Mouse (Mus musculus) cerebellum, adult 2 months (tissue): ENCODE results near the gene Lgalsl. TPM values are rescaled to one million over a fixed set of nuclear protein-coding genes. Genes with fewer than 3 reads are reported as not detected.

Source experiments
- DNase-seq, 2 experiments: peaks; one replicate each; pipeline ENCODE4 v3.0.0; 2021
- H3K27ac ChIP-seq: fragments of 200-500 bp; 2 replicates; pipeline ENCODE4 v1.5.1; 2012; ENCODE audit warnings: low read length, control low read depth, inconsistent platforms; ENCODE audit not compliant: insufficient read depth
- H3K27me3 ChIP-seq: fragments of 200-500 bp; 2 replicates; pipeline ENCODE4 v1.6.1; 2012; ENCODE audit warnings: inconsistent platforms, mild to moderate bottlenecking, low read length, moderate library complexity; ENCODE audit not compliant: control insufficient read depth, insufficient read depth
- H3K4me1 ChIP-seq: fragments of 200-500 bp; 2 replicates; pipeline ENCODE4 v1.6.1; 2011; ENCODE audit warnings: low read length; ENCODE audit not compliant: control insufficient read depth, insufficient read depth
- H3K4me3 ChIP-seq: fragments of 200-500 bp; replicated peaks from 2 replicates; pipeline ENCODE3; 2011; ENCODE audit warnings: mild to moderate bottlenecking, low read depth, low read length, control low read depth; ENCODE audit not compliant: insufficient read depth
- CTCF ChIP-seq: fragments of 200-500 bp; IDR thresholded peaks from 2 replicates; pipeline ENCODE4 v1.5.1; 2011; ENCODE audit warnings: low read depth, mild to moderate bottlenecking, control low read depth, low read length, moderate library complexity, borderline replicate concordance; ENCODE audit not compliant: insufficient read depth
- POLR2A ChIP-seq: fragments of 200-500 bp; IDR thresholded peaks from 2 replicates; pipeline ENCODE4 v1.6.1; 2011; ENCODE audit warnings: low read length, control low read depth, borderline replicate concordance; ENCODE audit not compliant: insufficient read depth
- WGBS: fragments of 180-500 bp; shearing (Covaris S2); methylation state at CpG from one replicate; pipeline ENCODE4 v1.1.7; 2018; 5-methylcytosine and 5-hydroxymethylcytosine counted together
- polyA plus RNA-seq: library from polyadenylated mRNA; depleted of rRNA; stranded (reverse); fragments of >200 nt; gene quantifications from 2 replicates; pipeline ENCODE4 v1.2.3, GENCODE M21; 2012

The Lgalsl gene
- polyA plus RNA-seq, 1 experiment = 51.3 TPM

DNA sequence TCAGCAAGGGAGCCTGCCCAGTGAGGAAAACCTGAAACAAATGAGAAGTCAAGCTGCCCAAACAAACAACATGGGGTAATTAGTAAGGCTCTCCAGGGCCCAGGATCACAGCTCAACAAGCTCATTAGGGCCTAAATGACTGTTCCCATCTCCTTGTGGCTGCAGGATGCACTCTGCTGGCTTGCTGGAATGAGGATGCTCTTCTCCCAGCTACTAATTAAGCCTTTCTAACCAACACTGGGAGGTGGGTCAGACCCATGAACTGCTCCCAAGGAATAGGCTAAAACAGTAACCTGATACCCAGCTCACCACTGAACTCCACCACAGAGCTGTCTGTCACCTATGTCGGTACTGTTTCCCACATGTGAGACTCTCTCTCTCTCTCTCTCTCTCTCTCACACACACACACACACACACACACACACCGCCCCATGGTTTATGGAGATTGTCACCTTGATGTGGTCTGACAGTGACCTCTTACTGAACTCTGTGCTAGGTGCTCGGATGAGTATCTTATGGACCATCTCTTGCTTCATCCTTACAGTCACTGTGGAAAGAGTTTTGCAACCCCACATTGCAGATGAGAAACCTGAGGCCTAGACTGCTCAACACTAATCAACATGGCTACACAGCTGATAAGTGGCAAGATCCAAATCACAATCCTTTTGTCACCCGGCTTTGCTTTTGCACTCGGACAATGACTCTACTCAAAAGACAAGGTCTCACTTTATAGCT, 18.5 kb downstream of the Lgalsl start:
- DNase-seq = no peak
- WGBS = 80% methylated on average over 5 of the region's 5 CpGs
- TF ChIP-seq CTCF = no peak
- TF ChIP-seq POLR2A = no peak

DNA sequence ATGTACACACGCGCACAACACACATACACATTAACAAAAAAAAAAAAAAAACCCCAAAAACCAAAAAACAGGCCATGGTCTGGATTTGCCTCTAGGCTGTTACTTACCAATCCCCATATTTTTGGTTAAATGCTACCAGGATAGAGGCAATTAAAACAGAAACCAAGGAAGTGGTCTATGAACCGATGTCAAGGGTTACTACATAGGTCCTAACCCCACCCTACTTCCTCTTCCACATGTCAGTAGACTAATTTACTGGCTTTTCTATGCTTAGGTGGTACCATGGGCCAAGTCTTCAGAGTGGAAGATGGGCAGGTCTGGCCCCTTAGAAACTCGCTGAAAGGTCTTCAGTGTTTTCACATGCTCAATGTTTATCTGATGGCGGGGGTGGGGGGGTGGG, 24.2 kb downstream of the Lgalsl start:
- Histone ChIP-seq H3K4me3 (no peak overlapping the region), H3K4me1 (no peaks in the 10 kb centered on the region), H3K27me3 (no peaks in the 10 kb centered on the region), H3K27ac (no peak overlapping the region)
- DNase-seq = no peak
- 94% methylated on average over 5 of the region's 5 CpGs for WGBS
- no peak for TF ChIP-seq CTCF
- TF ChIP-seq POLR2A = no peak

More for the DNA sequence above, 18.5 kb downstream of the Lgalsl start:
- H3K4me3 ChIP-seq = no peak overlapping the region
- no peaks in the 10 kb centered on the region for H3K4me1 ChIP-seq
- no peaks in the 10 kb centered on the region for H3K27me3 ChIP-seq
- H3K27ac ChIP-seq = no peak overlapping the region

DNA sequence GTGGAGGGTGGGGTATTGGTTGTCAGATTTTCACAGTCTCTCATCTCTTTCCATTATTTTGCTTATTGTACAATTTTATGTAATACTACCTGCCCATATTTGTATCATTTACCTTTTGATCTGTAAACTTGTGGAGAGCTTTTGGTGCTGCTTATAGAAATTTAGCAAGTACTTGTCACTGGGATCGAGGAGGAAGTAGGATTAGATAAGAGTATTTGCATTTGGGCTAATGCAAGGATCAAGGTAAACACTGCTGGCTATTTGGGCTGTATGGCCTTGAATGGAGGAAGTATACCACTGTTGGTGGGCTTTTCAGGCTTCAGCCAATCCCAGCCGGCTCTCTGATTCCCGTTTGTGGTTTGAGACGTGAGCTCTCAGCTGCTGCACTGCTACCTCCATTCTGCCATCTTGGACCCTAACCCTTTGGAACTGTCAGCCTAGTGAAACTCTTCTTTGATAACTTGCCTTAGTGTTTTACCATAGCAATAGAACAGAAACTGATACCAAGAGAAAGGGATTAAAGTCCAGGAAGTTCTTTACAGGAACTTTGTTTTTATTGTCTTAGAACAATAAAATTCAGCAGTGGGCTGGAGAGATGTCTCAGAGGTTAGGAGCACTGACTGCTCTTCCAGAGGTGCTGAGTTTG, 25.1 kb downstream of the Lgalsl start:
- Histone ChIP-seq H3K27ac (no peak overlapping the region), H3K4me1 (no peaks in the 10 kb centered on the region), H3K4me3 (no peak overlapping the region), H3K27me3 (no peaks in the 10 kb centered on the region)
- no peak for DNase-seq
- WGBS = 77% methylated on average over 4 of the region's 4 CpGs
- TF ChIP-seq POLR2A = no peak
- no peak for TF ChIP-seq CTCF

DNA sequence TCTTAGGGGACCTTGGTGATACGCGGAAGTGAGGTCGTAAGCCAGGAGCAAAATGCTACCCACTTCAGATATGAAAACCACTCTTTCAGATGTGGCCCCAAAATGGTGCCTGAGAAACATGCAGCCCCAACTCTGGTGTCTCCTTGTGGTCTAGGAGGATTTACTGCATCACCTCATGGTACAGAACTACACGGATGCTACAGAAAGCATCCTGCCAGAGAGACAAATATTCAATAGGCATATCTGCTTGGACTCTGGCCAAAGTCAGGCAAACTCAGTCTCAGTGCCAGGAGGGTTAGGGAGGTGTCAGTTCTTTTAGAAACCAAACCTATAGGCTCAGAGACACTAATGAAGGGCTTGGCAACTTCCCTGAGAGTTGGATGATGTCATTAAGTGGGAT, 26.4 kb downstream of the Lgalsl start:
- H3K27ac ChIP-seq = no peak overlapping the region
- H3K4me1 ChIP-seq = no peaks in the 10 kb centered on the region
- no peak overlapping the region for H3K4me3 ChIP-seq
- TF ChIP-seq POLR2A (no peak), CTCF (no peak)
- WGBS = 78% methylated on average over 4 of the region's 4 CpGs
- DNase-seq = no peak
- H3K27me3 ChIP-seq = no peaks in the 10 kb centered on the region

DNA sequence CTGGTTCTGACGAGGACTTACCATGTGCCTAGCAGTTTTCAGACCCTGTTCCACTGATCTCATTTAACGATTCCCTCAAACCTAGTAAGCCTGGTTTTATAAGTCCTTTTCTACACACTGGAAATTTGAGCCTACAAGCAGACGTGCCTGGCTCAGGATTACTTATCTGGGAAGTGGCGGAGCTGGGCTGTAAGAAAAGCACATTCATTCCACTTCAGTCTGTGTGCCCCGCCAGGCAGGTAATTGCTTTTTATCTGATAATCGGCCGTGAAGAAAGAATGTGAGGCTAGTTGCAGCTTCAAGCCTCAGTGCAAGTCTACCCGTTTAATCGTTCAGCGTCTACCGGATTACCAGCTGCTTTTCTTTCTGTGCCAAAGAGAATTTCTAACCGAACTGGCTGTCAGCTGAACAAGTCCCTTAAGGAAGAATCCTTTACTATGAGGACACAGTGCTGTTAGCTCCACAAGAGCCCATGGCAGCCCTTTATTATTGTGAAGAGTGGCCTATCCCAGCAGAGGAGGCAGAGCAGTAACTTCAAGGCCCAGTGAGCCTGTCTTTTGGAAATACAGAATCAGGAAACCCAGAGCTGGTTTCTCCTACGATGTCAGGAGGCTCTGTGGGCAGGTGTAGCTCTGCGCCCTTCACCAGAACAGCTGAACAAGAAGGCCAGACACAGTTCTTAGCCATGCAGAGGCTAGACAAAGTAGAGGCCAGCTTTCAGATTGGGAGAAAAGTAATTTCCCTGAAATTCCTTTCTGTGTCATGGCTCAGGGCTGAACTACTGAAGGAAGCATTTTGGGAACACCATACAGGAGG, 30.4 kb downstream of the Lgalsl start:
- no peak for DNase-seq

DNA sequence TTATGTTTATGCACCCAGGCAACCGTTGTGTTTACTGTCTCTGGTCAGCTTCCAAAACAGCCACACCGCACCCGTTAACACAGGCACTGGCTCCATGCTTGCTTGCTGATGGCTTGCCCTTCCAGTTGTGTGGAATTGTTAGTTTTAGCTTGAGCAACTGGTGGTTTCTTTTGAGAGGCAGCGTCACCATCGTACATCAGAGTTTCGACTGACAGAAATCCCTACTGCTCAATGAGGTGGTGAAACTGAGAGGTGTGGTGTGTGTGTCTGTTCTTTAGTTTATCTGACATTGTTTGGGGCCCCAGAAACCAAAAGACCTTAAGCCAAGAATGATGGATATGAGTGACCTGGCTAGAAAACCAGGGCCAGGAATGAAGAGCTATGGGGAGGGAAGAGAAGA, 33.0 kb downstream of the Lgalsl start:
- no peak for DNase-seq
- no peak overlapping the region for H3K4me3 ChIP-seq
- H3K27ac ChIP-seq = no peak overlapping the region
- TF ChIP-seq POLR2A = no peak
- no peak for TF ChIP-seq CTCF
- no peaks in the 10 kb centered on the region for H3K4me1 ChIP-seq
- WGBS = 93% methylated on average over 6 of the region's 6 CpGs
- no peaks in the 10 kb centered on the region for H3K27me3 ChIP-seq

More for the DNA sequence above, 30.4 kb downstream of the Lgalsl start:
- TF ChIP-seq POLR2A (no peak), CTCF (no peak)
- H3K27me3 ChIP-seq = no peaks in the 10 kb centered on the region
- H3K27ac ChIP-seq = no peak overlapping the region
- no peaks in the 10 kb centered on the region for H3K4me1 ChIP-seq
- 31% methylated on average over 14 of the region's 14 CpGs for WGBS
- H3K4me3 ChIP-seq = no peak overlapping the region

DNA sequence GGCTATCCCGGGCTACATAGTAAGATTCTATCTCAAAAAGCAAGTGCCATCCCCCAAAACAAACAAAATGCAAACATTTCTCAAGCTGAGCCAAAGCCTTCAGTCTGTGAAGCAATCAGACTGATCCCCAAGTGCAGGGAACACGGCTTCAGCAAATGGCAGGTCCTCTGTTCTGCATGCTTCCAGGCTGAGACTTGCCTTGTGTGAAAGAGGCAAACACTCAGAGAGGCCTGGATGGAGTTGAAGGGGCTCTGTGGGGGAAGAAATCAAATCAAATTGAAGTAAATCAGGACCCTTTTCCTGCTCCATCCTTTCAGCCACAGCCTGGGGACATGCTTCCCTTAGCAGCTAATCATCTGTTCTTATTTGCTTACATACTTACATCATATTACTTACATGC, 35.4 kb downstream of the Lgalsl start:
- DNase-seq = no peak
- no peaks in the 10 kb centered on the region for H3K4me1 ChIP-seq
- H3K4me3 ChIP-seq = no peak overlapping the region
- WGBS = 69% methylated on average over 2 of the region's 2 CpGs
- TF ChIP-seq CTCF = no peak
- no peak for TF ChIP-seq POLR2A
- H3K27me3 ChIP-seq = no peaks in the 10 kb centered on the region
- H3K27ac ChIP-seq = no peak overlapping the region
